Mouse (Mus musculus) naive thymus-derived CD4-positive, alpha-beta T cell, adult 5 months (primary cell): ENCODE measurements around the gene Gabra5. TPM values are rescaled to one million over a fixed set of nuclear protein-coding genes. Genes with fewer than 3 reads are reported as not detected.

Experiments used
- polyA plus RNA-seq: library from polyadenylated mRNA; unstranded; fragments of 100-300 nt; shearing (Covaris generic); gene quantifications from one replicate; pipeline ENCODE4 v1.2.1, GENCODE M21; 2017

Gabra5 gene
- polyA plus RNA-seq = not detected

DNA sequence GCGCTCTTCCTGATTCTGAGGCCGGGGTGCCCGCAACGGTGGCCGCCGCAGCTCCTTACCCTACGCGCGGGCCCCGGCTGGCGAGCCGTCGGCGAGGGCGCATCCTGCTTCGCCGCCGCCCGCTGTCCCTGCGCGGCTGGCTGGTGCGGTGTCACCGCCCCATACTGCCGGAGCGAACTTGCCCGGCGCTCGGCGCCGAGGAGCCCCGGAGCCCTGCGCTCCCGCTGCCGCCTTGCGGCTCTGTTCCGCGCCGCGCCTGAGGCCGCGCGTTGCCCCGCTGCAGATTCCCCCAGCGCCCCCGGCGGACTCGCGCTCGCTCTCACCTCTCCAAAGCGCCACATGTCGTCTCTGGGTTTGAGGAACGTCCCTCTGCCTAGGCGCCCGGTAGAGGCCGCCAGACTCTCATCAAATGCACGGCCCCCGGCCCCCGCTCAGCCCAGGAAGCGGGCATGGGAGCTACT, at the start of gene Gabra5:
TSS of gene Gabra5 (minus strand) at position 379 of the 461 bp plus-strand sequence.

GRCm38 (mm10) chr7:57419392-57419791, 90.5 kb downstream of the Gabra5 start, which contains the start of gene Gabrb3:
TSS of gene Gabrb3 (plus strand) at chr7:57419692.

DNA sequence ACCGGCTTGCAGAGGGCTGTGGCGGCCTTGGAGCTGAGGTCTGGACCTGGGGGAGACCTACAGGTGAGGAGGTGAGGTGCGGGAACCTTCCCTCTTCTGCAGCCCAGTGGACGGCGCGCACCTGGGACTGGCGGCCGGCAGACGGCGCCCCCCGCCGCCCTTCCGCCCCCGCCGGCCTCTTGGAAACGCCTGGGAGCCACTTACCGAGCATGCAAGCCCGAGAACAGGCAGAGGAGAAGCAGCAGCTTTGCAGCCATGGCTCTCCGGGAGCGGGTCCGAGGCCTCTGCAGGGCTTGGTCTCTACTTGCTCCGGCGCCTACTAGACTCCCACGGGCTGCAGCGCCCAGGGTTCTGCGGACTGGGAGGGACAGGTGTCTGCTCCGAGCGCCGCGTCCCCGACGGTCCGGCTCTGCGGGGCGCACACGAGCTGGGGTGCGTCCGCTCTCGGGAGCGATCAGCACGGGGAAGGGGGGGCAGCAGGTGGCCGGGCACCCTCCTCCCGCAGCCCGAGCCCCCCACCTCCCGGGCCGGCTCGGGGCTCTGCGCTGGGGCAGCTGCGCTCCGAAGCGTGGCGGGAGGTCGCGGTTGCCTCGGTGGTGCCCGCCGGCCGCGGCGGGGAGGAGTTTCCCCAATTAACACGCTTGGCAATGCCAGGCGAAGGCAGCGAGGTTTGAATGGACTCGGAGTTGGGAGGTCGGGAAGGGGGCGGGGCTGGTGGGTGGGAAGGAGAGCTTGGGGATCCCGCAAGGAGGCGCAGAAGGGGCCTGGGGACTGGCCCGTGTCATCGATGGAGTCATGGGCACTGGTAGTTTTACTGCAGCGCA, 123.1 kb downstream of the Gabra5 start, which contains the start of gene Gabrg3:
TSS of gene Gabrg3 (minus strand) at position 672 of the 824 bp plus-strand sequence.

Other genes with a start within 250 kb of the Gabra5 start
- gene Gabrg3, start 122.9 kb downstream of the Gabra5 start, polyA plus RNA-seq = 0.17 TPM
- not detected for gene Gabrb3, start 90.4 kb downstream of the Gabra5 start, polyA plus RNA-seq